Mouse (Mus musculus) embryonic fibroblast, embryonic 13.5 days (primary cell): ENCODE results near the gene Casr.

Experiments
- CTCF ChIP-seq: IDR thresholded peaks from 2 replicates; pipeline ENCODE4 v1.5.1; 2011; ENCODE audit warnings: mild to moderate bottlenecking, control low read depth, low read length, moderate library complexity, borderline replicate concordance; ENCODE audit not compliant: insufficient read depth
- POLR2A ChIP-seq: IDR thresholded peaks from 2 replicates; pipeline ENCODE4 v1.6.1; 2011; ENCODE audit warnings: low read depth, mild to moderate bottlenecking, control low read depth, low read length, moderate library complexity

DNA sequence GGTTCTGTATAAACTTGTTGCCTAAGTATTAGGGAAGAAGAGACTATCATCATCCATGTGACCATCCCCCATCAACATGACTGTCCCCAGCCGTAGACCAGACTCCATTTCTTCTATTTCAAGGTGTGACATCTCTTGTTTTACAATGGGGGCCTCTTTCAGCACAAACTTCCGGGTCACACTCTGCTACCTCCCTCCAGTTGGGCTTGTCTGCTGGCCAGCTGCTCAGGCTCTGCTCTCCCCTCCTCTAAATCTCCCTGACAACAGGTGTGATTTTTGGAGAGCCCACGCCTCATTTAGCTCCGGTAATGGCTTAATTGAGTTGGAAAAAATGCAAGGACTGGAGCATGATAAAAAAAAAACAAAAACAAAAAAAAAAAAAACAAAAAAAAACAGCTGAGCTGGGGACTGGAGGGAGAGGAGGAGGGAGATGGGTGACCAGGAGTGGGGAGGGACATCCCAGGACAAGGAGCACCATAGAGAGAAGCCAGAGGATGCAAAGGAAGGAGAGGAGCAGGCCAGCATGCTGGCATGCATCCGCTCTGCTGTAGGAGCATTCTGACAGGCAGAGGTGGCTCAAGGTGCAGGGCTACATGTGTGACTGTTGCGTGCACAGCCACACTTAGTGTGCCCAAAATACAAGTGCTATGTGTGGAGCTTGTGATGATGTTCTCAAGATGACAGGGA is 35.2 kb downstream of the Casr start:
- no peak for TF ChIP-seq CTCF
- no peak for TF ChIP-seq POLR2A
